Mouse (Mus musculus) hindbrain, embryonic 14.5 days (tissue): ENCODE measurements around the gene Sptbn1. TPM values are rescaled to one million over a fixed set of nuclear protein-coding genes. Genes with fewer than 3 reads are reported as not detected.

ENCODE experiments used
- ATAC-seq: fragments of 200-750 bp; cut with Nextera tagmentation; 2 replicates; pipeline ENCODE4 v1.8.0; 2017; ENCODE audit warnings: moderate number of reproducible peaks, mild to moderate bottlenecking, moderate TSS enrichment, moderate library complexity; ENCODE audit not compliant: low FRiP score
- DNase-seq: peaks from one replicate; pipeline ENCODE4 v3.0.0-alpha.2; 2015; ENCODE audit warnings: low spot score
- H3K27ac ChIP-seq: fragments of 300-500 bp; sonication (generic); 2 replicates; pipeline ENCODE4 v1.5.1; 2014; ENCODE audit warnings: mild to moderate bottlenecking, moderate library complexity
- H3K27me3 ChIP-seq: fragments of 300-500 bp; sonication (generic); 2 replicates; pipeline ENCODE4 v1.6.1; 2014; ENCODE audit warnings: mild to moderate bottlenecking, low read length, mixed read lengths; ENCODE audit not compliant: control insufficient read depth, insufficient read depth
- H3K36me3 ChIP-seq: fragments of 300-500 bp; sonication (generic); replicated peaks from 2 replicates; pipeline ENCODE4 v1.6.1; 2014; ENCODE audit not compliant: control insufficient read depth, insufficient read depth
- H3K4me1 ChIP-seq: fragments of 300-500 bp; sonication (generic); replicated peaks from 2 replicates; pipeline ENCODE4 v1.6.1; 2014; ENCODE audit warnings: antibody characterized with exemption, low read length, mixed read lengths; ENCODE audit not compliant: control insufficient read depth, insufficient read depth
- H3K4me2 ChIP-seq: fragments of 300-500 bp; sonication (generic); replicated peaks from 2 replicates; pipeline ENCODE4 v1.6.1; 2014; ENCODE audit warnings: mild to moderate bottlenecking, moderate library complexity
- H3K4me3 ChIP-seq: fragments of 300-500 bp; sonication (generic); replicated peaks from 2 replicates; pipeline ENCODE4 v1.5.1; 2014; ENCODE audit warnings: mild to moderate bottlenecking, low read length
- H3K9ac ChIP-seq: fragments of 300-500 bp; sonication (generic); 2 replicates; pipeline ENCODE4 v1.6.1; 2014
- H3K9me3 ChIP-seq: fragments of 300-500 bp; sonication (generic); 2 replicates; pipeline ENCODE4 v1.6.1; 2016; ENCODE audit warnings: low read length; ENCODE audit not compliant: control insufficient read depth
- WGBS: fragments of 180-500 bp; shearing (Covaris S2); extraction: QIAGEN DNeasy Blood & Tissue Kit; methylation state at CpG from one replicate; pipeline ENCODE4 v1.1.7; 2014; 5-methylcytosine and 5-hydroxymethylcytosine counted together
- polyA plus RNA-seq: library from polyadenylated mRNA; unstranded; fragments of >200 nt; fragmentation: Nextera tagmentation; extraction: Ambion mirVana; gene quantifications from 2 replicates; pipeline ENCODE4 v1.2.1, GENCODE M21; 2014

Gene Sptbn1
- polyA plus RNA-seq, 1 experiment from 2014 or later: 209 TPM

- Histone ChIP-seq H3K4me3 (no peak overlapping the region), H3K9ac (no peak overlapping the region), H3K4me1 (peaks cover 20% of the 10 kb centered on the region), H3K27me3 (no peaks in the 10 kb centered on the region), H3K4me2 (no peak overlapping the region), H3K27ac (no peak overlapping the region), H3K36me3 (0 out of 2 replicates have a peak, but pooled peaks cover under 1% of the 10 kb centered on the region), H3K9me3 (no peaks in the 10 kb centered on the region)
- DNase-seq: no peak
- peak; percentile 35; the same call in 1 of the 2 replicates for ATAC-seq
- 89% methylated on average over 4 of the region's 4 CpGs for WGBS
Measured at GRCm38 (mm10) chr11:30230330-30230771, 37.6 kb downstream of the Sptbn1 start.

- H3K27ac ChIP-seq: no peak overlapping the region
- no peak overlapping the region for H3K4me3 ChIP-seq
- 73% methylated on average over 2 of the region's 2 CpGs for WGBS
- H3K9ac ChIP-seq: no peak overlapping the region
- ATAC-seq: no peak
- H3K36me3 ChIP-seq: no peaks in the 10 kb centered on the region
- DNase-seq: no peak
- H3K9me3 ChIP-seq: no peaks in the 10 kb centered on the region
- peaks cover 14% of the 10 kb centered on the region for H3K4me1 ChIP-seq
- no peak overlapping the region for H3K4me2 ChIP-seq
- H3K27me3 ChIP-seq: no peaks in the 10 kb centered on the region
Measured at GRCm38 (mm10) chr11:30226756-30227155, 41.2 kb downstream of the Sptbn1 start.

GRCm38 (mm10) chr11:30224599-30224998 is 43.4 kb downstream of the Sptbn1 start:
- Histone ChIP-seq H3K27me3 (no peaks in the 10 kb centered on the region), H3K36me3 (peaks cover 4% of the 10 kb centered on the region; the same call in 1 of the 2 replicates), H3K4me2 (no peak overlapping the region), H3K4me1 (no peaks in the 10 kb centered on the region), H3K9ac (no peak overlapping the region), H3K9me3 (no peaks in the 10 kb centered on the region), H3K27ac (no peak overlapping the region), H3K4me3 (no peak overlapping the region)
- ATAC-seq: no peak
- no peak for DNase-seq

- no peaks in the 10 kb centered on the region for H3K27me3 ChIP-seq
- H3K27ac ChIP-seq: no peak overlapping the region
- no peak overlapping the region for H3K9ac ChIP-seq
- no peaks in the 10 kb centered on the region for H3K9me3 ChIP-seq
- H3K4me3 ChIP-seq: no peak overlapping the region
- no peak overlapping the region for H3K4me2 ChIP-seq
- H3K36me3 ChIP-seq: peaks cover 21% of the 10 kb centered on the region
- no peaks in the 10 kb centered on the region for H3K4me1 ChIP-seq
- 45% methylated on average over 2 of the region's 2 CpGs for WGBS
- no peak for DNase-seq
- no peak for ATAC-seq
Measured at GRCm38 (mm10) chr11:30222636-30223035, 45.3 kb downstream of the Sptbn1 start.

GRCm38 (mm10) chr11:30221043-30221442 is 46.9 kb downstream of the Sptbn1 start:
- Histone ChIP-seq H3K4me2 (no peak overlapping the region), H3K9ac (no peak overlapping the region), H3K4me1 (no peaks in the 10 kb centered on the region), H3K36me3 (peaks cover 37% of the 10 kb centered on the region), H3K27me3 (no peaks in the 10 kb centered on the region), H3K27ac (no peak overlapping the region), H3K9me3 (no peaks in the 10 kb centered on the region), H3K4me3 (no peak overlapping the region)
- 92% methylated on average over 5 of the region's 5 CpGs for WGBS
- ATAC-seq (no peak), DNase-seq (no peak)

GRCm38 (mm10) chr11:30218386-30218785 is 49.6 kb downstream of the Sptbn1 start:
- Histone ChIP-seq H3K27me3 (no peaks in the 10 kb centered on the region), H3K4me3 (no peak overlapping the region), H3K9ac (no peak overlapping the region), H3K9me3 (no peaks in the 10 kb centered on the region), H3K4me2 (no peak overlapping the region), H3K4me1 (no peaks in the 10 kb centered on the region), H3K27ac (no peak overlapping the region), H3K36me3 (peaks cover 43% of the 10 kb centered on the region)
- DNase-seq (no peak), ATAC-seq (no peak)
- WGBS: 97% methylated on average over 1 of the region's 1 CpGs

GRCm38 (mm10) chr11:30217496-30217895 is 50.5 kb downstream of the Sptbn1 start:
- Histone ChIP-seq H3K9me3 (no peaks in the 10 kb centered on the region), H3K4me2 (no peak overlapping the region), H3K36me3 (peaks cover 43% of the 10 kb centered on the region), H3K4me3 (no peak overlapping the region), H3K27ac (no peak overlapping the region), H3K4me1 (no peaks in the 10 kb centered on the region), H3K27me3 (no peaks in the 10 kb centered on the region), H3K9ac (no peak overlapping the region)
- 32% methylated on average over 1 of the region's 1 CpGs for WGBS
- ATAC-seq (no peak), DNase-seq (no peak)

- H3K27me3 ChIP-seq: no peaks in the 10 kb centered on the region
- no peak overlapping the region for H3K27ac ChIP-seq
- no peak overlapping the region for H3K9ac ChIP-seq
- no peak overlapping the region for H3K4me3 ChIP-seq
- H3K36me3 ChIP-seq: peaks cover 18% of the 10 kb centered on the region
- 55% methylated on average over 5 of the region's 5 CpGs for WGBS
- no peaks in the 10 kb centered on the region for H3K9me3 ChIP-seq
- no peak for ATAC-seq
- H3K4me1 ChIP-seq: 0 out of 2 replicates have a peak, but pooled peaks cover 5% of the 10 kb centered on the region
- DNase-seq: no peak
- H3K4me2 ChIP-seq: no peak overlapping the region
Measured at GRCm38 (mm10) chr11:30211663-30212416, 56.1 kb downstream of the Sptbn1 start.

GRCm38 (mm10) chr11:30211141-30211540 is 56.8 kb downstream of the Sptbn1 start:
- Histone ChIP-seq H3K27me3 (no peaks in the 10 kb centered on the region), H3K4me3 (no peak overlapping the region), H3K27ac (no peak overlapping the region), H3K4me1 (0 out of 2 replicates have a peak, but pooled peaks cover 5% of the 10 kb centered on the region), H3K4me2 (no peak overlapping the region), H3K9me3 (no peaks in the 10 kb centered on the region), H3K36me3 (peaks cover 11% of the 10 kb centered on the region; the same call in 1 of the 2 replicates), H3K9ac (no peak overlapping the region)
- 66% methylated on average over 3 of the region's 3 CpGs for WGBS
- no peak for DNase-seq
- ATAC-seq: no peak
